Mouse (Mus musculus): ENCODE data around the gene Adgre1. TPM values are rescaled to one million over a fixed set of nuclear protein-coding genes. Genes with fewer than 3 reads are reported as not detected.

Adgre1 gene
- total RNA-seq (2023): 9.6 to 12.6 TPM (median 10.2 TPM) in 4 replicates

DNA sequence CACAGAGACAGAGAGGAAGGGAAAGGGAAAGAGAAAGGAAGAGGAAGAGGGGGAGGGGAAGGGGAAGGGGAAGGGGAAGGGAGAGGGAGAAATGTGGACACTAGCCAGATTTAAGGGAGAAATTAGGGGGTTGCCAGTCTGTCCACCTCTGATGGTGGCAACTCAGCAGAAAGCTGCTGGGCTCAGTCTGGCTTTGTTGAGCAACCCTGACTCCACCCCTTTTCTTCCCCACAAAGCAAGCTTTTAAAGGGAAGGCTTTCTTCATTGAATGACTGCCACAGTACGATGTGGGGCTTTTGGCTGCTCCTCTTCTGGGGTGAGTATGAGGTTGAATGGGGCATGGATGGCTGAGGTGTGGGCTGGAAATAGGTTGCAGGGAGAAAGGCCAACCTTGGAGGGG, at the start of gene Adgre1:
TSS of gene Adgre1 (plus strand) at position 251 of the 400 bp plus-strand sequence.

Other genes with a start within 250 kb of the Adgre1 start
- gene Cd70, start 208.9 kb upstream of the Adgre1 start, total RNA-seq (2023): not detected in 4 replicates
- 0.30 TPM in 1 of 4 replicates, not detected in the others for gene Tnfsf14, start 164.5 kb upstream of the Adgre1 start, total RNA-seq (2023)
- gene C3, start 130.6 kb upstream of the Adgre1 start, total RNA-seq (2023): 2.3 to 6.1 TPM (median 2.8 TPM) in 4 replicates
- gene Gpr108, start 110.2 kb upstream of the Adgre1 start, total RNA-seq (2023): 53.3 to 60.2 TPM (median 54.8 TPM) in 4 replicates
- gene Trip10, start 109.2 kb upstream of the Adgre1 start, total RNA-seq (2023): 8.7 to 17.0 TPM (median 13.2 TPM) in 4 replicates
- 183 to 200 TPM (median 192 TPM) in 4 replicates for gene Vav1, start 79.6 kb upstream of the Adgre1 start, total RNA-seq (2023)
- gene Vmn2r120, start 186.8 kb downstream of the Adgre1 start, total RNA-seq (2023): not detected in 4 replicates

Data from B cell, adult 62 days (primary cell).